Mouse (Mus musculus) spleen, embryonic (tissue): Measurements from ENCODE around the gene BB287469.
"Not testable (repeated sequence)": the region's sequence is repeated elsewhere in the genome, so short reads cannot be mapped to it uniquely, and the experiment has no call there.

Experiments
- CTCF ChIA-PET: fragments of 350-600 bp; sonication (Branson Sonifier 250); formaldehyde crosslinking; loops from one replicate; lab custom pipeline; 2022; lab: Charles Lee

Gene BB287469

GRCm38 (mm10) chr12:87816277-87816676 is at the start of gene BB287469:
TSS of gene BB287469 (plus strand) at chr12:87816577.
- CTCF ChIA-PET: not testable (repeated sequence)

- CTCF ChIA-PET: not testable (repeated sequence)
Measured at GRCm38 (mm10) chr12:87775655-87776054, 40.7 kb upstream of the BB287469 start, which contains the start of gene Gm21319. TSS of gene Gm21319 (minus strand) at chr12:87775755.

- CTCF ChIA-PET: not testable (repeated sequence)
Measured at GRCm38 (mm10) chr12:87795212-87795611, 21.2 kb upstream of the BB287469 start, which contains the start of gene Gm21936. TSS of gene Gm21936 (plus strand) at chr12:87795512.

GRCm38 (mm10) chr12:87797971-87798370 is 18.4 kb upstream of the BB287469 start:
- CTCF ChIA-PET: not testable (repeated sequence)

- CTCF ChIA-PET: not testable (repeated sequence)
Measured at GRCm38 (mm10) chr12:87842239-87842638, 25.9 kb downstream of the BB287469 start, which contains the start of gene Gm2001. TSS of gene Gm2001 (minus strand) at chr12:87842339.

GRCm38 (mm10) chr12:87850657-87851056 is 34.3 kb downstream of the BB287469 start:
- CTCF ChIA-PET: not testable (repeated sequence)

DNA sequence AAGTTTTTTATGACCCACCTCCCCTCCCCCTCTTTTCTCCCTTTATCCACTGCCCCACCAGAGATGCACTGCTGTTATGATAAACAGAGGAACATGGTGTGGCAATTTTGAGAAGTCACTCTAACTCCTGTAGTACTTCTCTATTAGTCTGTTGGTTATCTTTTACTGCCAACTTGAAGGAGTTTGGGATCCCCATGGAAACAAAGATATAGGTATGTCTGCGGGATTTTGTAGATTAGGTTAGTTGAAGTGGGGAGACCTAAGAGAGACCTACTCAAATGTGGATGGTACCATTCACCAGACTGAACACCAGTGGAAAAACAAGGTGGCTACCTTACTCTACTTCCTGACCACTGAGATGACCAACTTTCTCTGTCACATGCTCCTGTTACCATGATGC is 39.7 kb downstream of the BB287469 start:
- CTCF ChIA-PET: not testable (repeated sequence)

- CTCF ChIA-PET: not testable (repeated sequence)
Measured at GRCm38 (mm10) chr12:87861740-87862692, 45.6 kb downstream of the BB287469 start.

- CTCF ChIA-PET: not testable (repeated sequence)
Measured at GRCm38 (mm10) chr12:87863638-87864037, 47.3 kb downstream of the BB287469 start.

DNA sequence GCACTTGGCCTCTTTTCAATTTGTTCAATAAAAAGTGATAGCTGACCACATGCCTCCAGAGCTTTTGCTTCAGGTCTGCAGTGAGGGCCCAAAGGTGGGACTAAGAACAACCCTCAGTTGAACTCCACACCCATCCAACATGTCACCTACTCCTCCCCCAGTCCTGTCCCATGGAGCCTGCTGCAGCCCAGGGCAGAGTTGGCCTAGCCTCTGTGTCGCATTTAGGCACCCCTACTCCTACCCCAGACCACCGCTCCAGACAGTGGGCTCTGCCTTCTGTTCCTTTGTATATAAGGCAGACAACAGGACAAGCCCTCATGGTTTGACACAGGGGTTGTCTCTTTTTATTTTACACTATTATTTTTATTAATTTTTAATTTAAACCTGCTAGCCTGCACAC is 47.7 kb downstream of the BB287469 start:
- CTCF ChIA-PET: not testable (repeated sequence)
